Mouse (Mus musculus): Measurements from ENCODE around the gene Gm21962.
A peak's percentile ranks its signal among the peaks of the same experiment; 100 is the strongest.
"Not testable (repeated sequence)": the region's sequence is repeated elsewhere in the genome, so short reads cannot be mapped to it uniquely, and the experiment has no call there.

Gene Gm21962

GRCm38 (mm10) chr3:137671224-137671623, at the start of gene Gm21962:
Gene Gm21962 (plus strand): TSS chr3:137671524.
- not testable (repeated sequence) for DNase-seq

- no peak for DNase-seq
Observed at GRCm38 (mm10) chr3:137622091-137622490, 49.2 kb upstream of the Gm21962 start.

GRCm38 (mm10) chr3:137622895-137623580, 48.3 kb upstream of the Gm21962 start:
- peak; percentile 3 for DNase-seq

- DNase-seq, result peak; percentile 2
Observed at GRCm38 (mm10) chr3:137623581-137624362, 47.6 kb upstream of the Gm21962 start.

GRCm38 (mm10) chr3:137625054-137625453, 46.3 kb upstream of the Gm21962 start:
- DNase-seq, result peak; percentile 3

DNA sequence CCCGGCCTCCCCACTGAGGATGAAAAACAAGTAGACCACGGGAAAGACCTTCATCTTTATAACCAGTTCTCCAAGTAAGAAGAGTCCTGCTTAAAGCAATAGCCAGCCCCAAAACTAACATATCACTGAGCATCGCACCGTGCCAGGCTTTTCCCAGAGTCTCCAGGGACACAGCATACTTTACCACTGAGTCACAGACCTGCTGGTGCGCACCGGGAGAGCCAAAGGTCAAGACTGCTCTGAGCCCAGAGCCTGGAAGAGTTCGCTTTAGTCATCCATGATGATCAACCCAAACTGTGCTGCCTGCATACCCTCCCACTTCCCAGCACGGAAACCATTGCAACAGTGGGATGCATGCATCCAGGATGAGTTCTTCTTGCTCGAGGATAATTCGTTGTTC, 37.6 kb upstream of the Gm21962 start:
- no peak for DNase-seq

- DNase-seq, result no peak
Observed at GRCm38 (mm10) chr3:137636571-137636970, 34.8 kb upstream of the Gm21962 start.

GRCm38 (mm10) chr3:137641238-137641637, 30.1 kb upstream of the Gm21962 start:
- no peak for DNase-seq

GRCm38 (mm10) chr3:137642137-137642536, 29.2 kb upstream of the Gm21962 start:
- no peak for DNase-seq

DNA sequence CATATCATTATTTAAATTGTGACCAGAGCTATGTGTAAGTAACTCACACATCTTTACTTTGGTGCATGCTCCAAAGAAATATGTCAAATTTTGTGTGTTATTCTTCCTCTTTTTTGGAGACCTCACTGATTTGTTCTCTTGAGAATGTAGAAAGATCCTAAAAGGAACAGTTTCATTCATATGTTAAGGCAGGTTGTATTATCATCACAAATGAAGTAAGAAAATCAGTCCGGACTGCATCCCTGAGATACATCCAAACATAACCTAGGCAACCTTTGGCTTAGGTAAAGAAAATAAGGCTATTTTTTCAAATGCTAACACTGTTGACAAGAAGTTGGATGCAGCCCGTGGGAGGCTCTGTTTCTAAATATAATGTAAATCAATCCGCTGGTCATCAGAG, 28.8 kb upstream of the Gm21962 start:
- no peak for DNase-seq

DNA sequence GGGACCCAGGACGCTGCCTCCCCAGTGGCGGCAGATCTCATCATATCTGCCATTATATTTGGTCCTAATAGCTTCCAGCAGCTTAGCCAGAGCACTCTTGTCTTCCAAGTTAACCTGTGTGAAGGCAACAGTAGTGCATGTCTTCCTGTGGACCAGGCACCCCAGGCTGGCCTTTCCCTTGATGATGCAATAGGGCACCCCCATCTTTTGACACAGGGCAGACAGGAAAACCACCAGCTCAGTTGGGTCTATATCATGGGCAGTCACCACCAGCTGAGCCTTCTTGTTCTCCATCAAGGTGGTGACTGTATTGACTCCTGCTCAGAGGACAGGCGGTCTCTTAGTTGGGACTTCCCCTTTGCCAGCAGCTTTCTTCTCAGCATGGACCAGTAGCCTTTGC, 27.2 kb upstream of the Gm21962 start:
- DNase-seq, result no peak

GRCm38 (mm10) chr3:137644947-137645346, 26.4 kb upstream of the Gm21962 start:
- DNase-seq, result no peak

DNA sequence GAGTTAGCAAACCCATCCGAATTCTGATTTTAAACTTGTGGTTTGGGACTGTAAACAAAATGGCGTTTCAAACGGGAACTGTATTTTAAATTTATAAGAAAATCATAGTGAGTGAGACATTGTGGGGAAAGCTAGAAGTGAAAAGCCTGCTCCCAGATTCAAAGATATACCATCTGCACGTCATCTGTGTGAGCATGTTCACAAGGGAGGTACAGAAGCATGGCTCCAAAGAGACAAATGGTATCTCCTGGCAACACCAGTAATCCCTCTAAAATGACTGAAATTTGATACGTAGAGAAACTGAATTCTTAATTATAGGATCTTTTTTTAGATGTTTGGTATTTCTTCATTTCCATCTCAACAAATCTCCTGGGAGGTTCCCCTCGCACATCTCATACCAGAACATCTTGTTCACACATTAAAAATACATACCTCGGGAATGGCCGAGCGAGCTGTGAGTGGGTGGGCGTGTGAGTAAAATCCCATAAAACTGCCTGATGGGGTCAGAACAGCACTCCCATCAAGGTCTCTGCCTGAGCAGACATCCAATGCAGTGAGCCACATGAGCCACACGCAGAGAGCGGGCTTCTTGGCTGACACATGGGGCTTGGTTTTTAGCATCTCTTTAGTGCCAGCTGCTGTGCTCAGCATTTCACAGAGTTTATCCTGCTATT, 23.8 kb upstream of the Gm21962 start:
- no peak for DNase-seq

GRCm38 (mm10) chr3:137649112-137649511, 22.2 kb upstream of the Gm21962 start:
- DNase-seq, result no peak

DNA sequence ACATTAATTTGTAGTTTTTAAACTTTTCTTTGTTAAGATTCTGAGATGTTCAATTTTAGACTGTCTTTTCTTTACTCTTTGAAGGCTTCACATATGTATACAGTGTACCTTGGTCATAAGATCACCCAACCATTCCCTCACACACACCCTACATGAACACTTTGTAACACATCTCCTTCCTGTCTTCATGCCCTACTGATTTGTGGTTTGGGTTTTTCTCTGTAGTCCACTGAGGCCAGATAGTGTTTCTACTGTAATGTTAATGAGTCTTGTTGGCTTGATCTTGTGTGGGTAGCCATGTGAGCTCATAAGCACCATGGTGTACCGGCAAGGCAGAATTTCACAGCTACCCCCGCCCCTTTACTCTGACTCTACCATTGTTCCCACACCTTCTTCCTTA, 18.5 kb upstream of the Gm21962 start:
- no peak for DNase-seq

- peak; percentile 64 for DNase-seq
Observed at GRCm38 (mm10) chr3:137680923-137681322, 9.6 kb downstream of the Gm21962 start.

DNA sequence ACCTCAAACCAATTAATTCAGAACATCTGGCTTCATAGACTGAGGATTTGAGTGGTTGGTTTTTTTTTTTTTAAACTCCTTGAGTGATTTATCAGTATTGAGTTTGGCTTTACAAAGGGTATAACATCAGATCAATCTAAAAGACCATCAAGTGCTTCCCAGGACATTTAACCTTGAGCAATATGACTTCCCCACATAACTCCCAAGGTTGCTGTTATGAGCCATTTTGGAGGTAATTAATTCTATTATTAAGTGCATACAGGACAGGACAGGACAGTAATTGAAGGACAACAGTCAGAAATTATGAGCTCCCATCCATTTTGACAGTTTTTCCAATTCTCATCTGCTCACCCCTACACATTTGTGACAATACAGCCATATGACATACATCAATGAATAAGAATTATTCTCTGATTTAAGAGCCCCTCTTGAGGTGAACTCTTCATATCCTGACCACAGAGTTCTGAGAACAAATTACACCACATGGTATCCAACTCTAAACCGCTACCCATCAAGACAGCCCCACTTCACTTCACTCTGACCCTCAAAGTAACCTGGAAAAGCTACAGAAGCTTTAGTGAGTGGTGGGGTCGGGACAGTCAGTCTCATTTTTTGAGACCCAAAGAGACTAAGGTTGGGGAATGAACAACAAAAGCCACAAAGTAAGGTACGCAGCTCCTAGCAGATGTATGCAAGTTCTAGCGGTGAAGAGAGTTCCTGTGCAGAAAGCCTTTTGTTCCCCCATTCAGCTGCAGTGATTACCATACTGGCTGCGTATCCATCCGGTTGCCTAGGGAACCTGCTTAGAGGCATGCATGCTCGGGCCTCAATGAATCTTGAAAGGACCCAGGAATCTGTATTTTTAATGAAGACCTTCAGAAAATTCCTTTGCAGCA, 11.8 kb downstream of the Gm21962 start:
- no peak for DNase-seq

- no peak for DNase-seq
Observed at GRCm38 (mm10) chr3:137683807-137684403, 12.6 kb downstream of the Gm21962 start.

DNA sequence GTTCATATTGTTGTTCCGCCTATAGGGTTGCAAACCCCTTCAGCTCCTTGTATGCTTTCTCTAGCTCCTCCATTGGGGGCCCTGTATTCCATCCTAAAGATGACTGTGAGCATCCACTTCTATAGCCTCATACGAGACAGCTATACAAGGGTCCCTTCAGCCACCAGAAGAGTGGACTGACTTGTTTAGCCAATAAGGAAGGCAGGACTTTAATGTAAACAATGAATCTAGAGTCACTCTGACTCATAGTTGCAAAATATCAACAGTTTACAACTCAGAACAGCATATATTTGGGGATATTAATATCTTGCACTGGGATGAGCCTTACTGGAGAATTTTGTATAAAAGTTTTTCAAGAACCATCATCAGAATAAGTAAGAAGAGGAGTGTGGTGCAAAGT, 15.6 kb downstream of the Gm21962 start:
- DNase-seq, result no peak

- no peak for DNase-seq
Observed at GRCm38 (mm10) chr3:137691503-137691902, 20.2 kb downstream of the Gm21962 start.

GRCm38 (mm10) chr3:137715946-137716345, 44.6 kb downstream of the Gm21962 start:
- no peak for DNase-seq

GRCm38 (mm10) chr3:137716573-137717157, 45.3 kb downstream of the Gm21962 start:
- DNase-seq, result no peak

Measured in cerebellum, adult 8-10 months (tissue).